Mouse (Mus musculus): ENCODE data around the gene Thada. TPM values are rescaled to one million over a fixed set of nuclear protein-coding genes. Genes with fewer than 3 reads are reported as not detected.

Gene Thada
- polyA plus RNA-seq, 2 experiments = 2.0 to 2.5 TPM

DNA sequence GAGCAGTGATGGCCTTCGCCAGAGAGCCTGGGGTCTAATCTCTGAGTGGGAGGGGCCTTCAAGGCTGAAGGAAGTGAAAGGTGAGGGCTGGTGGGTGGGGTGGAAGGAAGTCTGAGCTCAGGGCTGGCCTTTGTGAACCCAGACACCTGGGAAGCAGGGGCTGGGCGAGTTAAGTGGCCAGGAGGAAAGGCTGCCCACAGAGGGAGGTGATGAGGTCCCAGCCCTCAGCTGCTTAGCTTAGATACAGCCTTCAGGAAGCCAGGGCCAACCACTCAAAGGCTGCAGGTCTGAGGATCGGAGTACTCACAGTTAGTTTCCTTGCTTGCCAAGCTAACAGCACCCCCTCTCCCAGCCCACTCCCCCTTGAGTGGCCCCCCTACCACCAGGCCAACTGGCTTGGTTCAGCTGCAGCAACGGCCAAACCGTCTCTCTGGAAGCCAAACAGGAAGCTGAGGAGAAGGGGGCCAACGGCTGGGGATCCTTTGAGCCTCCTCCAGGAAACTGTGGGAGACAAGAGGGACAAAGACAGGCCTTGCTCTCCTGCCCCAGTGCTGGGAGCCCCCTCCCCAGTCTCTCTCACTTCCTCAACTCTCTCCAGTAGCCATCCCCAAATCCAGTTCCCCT lies 304.7 kb downstream of the Thada start:
- WGBS (ENCODE audit: insufficient replicate concordance) = 13% methylated on average over 6 of the region's 6 CpGs
- no peak overlapping the region for H3K4me3 ChIP-seq (ENCODE audit: insufficient read depth in 1 of 2, low read depth in 2 of 2, low read length in 2 of 2)
- H3K4me2 ChIP-seq (ENCODE audit: low read depth) = no peak overlapping the region
- H3K27me3 ChIP-seq (ENCODE audit: control insufficient read depth, insufficient read depth, low read length) = no peaks in the 10 kb centered on the region
- H3K9ac ChIP-seq (replicated peaks) = peak overlapping the region; percentile 28; the same call in 1 of the 2 replicates
- no peaks in the 10 kb centered on the region for H3K36me3 ChIP-seq (replicated peaks; ENCODE audit: control insufficient read depth, insufficient read depth, low read depth)
- TF ChIP-seq EP300 (IDR thresholded peaks at IDR 0.05; ENCODE audit: low read depth) = no peak; the same call in 1 of the 2 replicates
- TF ChIP-seq CTCF (IDR thresholded peaks at IDR 0.05; ENCODE audit: low read depth) = no peak; the same call in 1 of the 2 replicates
- DNase-seq (ENCODE audit: low read depth in 3 of 3, low spot score in 3 of 3) (no peak), ATAC-seq (ENCODE audit: insufficient read depth) (peak; percentile 19; the same call in 1 of the 2 replicates)
- peak overlapping the region; percentile 10 for H3K27ac ChIP-seq
- H3K4me1 ChIP-seq (replicated peaks; ENCODE audit: control insufficient read depth in 2 of 2, insufficient read depth in 2 of 2, low read length in 1 of 2) = peaks cover 8 to 28% of the 10 kb centered on the region in 2 experiments
- no peaks in the 10 kb centered on the region for H3K9me3 ChIP-seq (ENCODE audit: control insufficient read depth, low read length)

DNA sequence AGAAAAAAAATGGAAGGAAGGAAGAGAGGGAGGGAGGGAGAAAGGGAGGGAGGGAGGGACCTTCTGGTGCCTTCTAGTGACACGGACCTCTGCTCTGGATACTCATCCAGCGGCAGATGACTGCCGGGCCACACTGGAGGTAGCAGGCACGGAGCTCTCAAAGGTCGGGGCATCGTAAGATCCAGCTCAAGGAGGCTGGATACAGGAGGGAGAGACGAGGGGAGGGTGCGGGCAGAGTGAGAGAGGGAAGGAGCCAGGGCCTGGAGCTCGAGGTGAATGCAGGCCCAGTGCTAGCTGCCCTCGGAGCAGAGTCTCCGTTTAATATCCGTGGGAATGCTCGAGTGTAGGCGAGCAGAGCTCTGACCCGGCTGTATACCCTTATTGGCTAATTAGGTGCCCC lies 307.1 kb downstream of the Thada start:
- TF ChIP-seq EP300 (IDR thresholded peaks at IDR 0.05; ENCODE audit: low read depth) (no peak), CTCF (IDR thresholded peaks at IDR 0.05; ENCODE audit: low read depth) (no peak)
- H3K27me3 ChIP-seq (ENCODE audit: control insufficient read depth, insufficient read depth, low read length) = no peaks in the 10 kb centered on the region
- H3K9ac ChIP-seq (replicated peaks) = no peak overlapping the region
- H3K4me2 ChIP-seq (ENCODE audit: low read depth) = no peak overlapping the region
- H3K27ac ChIP-seq = no peak overlapping the region
- H3K36me3 ChIP-seq (replicated peaks; ENCODE audit: control insufficient read depth, insufficient read depth, low read depth) = no peaks in the 10 kb centered on the region
- 76% methylated on average over 15 of the region's 15 CpGs for WGBS (ENCODE audit: insufficient replicate concordance)
- ATAC-seq (ENCODE audit: insufficient read depth) (no peak), DNase-seq (ENCODE audit: low read depth in 3 of 3, low spot score in 3 of 3) (no peak)
- H3K4me3 ChIP-seq (ENCODE audit: insufficient read depth in 1 of 2, low read depth in 2 of 2, low read length in 2 of 2) = no peak overlapping the region
- peaks cover 29 to 50% of the 10 kb centered on the region in 2 experiments for H3K4me1 ChIP-seq (replicated peaks; ENCODE audit: control insufficient read depth in 2 of 2, insufficient read depth in 2 of 2, low read length in 1 of 2)
- no peaks in the 10 kb centered on the region for H3K9me3 ChIP-seq (ENCODE audit: control insufficient read depth, low read length)

DNA sequence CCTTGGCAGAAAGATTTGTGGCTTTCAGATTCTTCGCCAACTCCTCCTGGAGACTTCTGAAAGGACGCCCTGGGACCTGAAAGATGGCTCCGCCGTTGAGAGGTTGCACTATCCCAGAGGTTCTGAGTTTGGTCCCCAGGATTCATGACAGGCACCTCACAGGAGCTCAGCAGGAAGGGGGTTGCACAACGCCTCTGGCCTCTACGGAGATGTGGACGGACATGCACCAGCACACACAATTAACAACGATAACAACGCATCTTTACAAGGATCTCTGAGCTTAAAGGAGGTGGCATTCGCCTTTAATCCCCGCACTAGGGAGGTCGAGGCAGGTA lies 307.6 kb downstream of the Thada start:
- no peaks in the 10 kb centered on the region for H3K9me3 ChIP-seq (ENCODE audit: control insufficient read depth, low read length)
- no peaks in the 10 kb centered on the region for H3K36me3 ChIP-seq (replicated peaks; ENCODE audit: control insufficient read depth, insufficient read depth, low read depth)
- DNase-seq (ENCODE audit: low read depth in 3 of 3, low spot score in 3 of 3) = no peak
- ATAC-seq (ENCODE audit: insufficient read depth) = no peak
- peaks cover 33 to 55% of the 10 kb centered on the region in 2 experiments for H3K4me1 ChIP-seq (replicated peaks; ENCODE audit: control insufficient read depth in 2 of 2, insufficient read depth in 2 of 2, low read length in 1 of 2)
- H3K27ac ChIP-seq = no peak overlapping the region
- H3K4me3 ChIP-seq (ENCODE audit: insufficient read depth in 1 of 2, low read depth in 2 of 2, low read length in 2 of 2) = no peak overlapping the region
- WGBS (ENCODE audit: insufficient replicate concordance) = 80% methylated on average over 12 of the region's 12 CpGs
- no peak overlapping the region for H3K4me2 ChIP-seq (ENCODE audit: low read depth)
- H3K27me3 ChIP-seq (ENCODE audit: control insufficient read depth, insufficient read depth, low read length) = no peaks in the 10 kb centered on the region
- TF ChIP-seq EP300 (IDR thresholded peaks at IDR 0.05; ENCODE audit: low read depth) = no peak
- no peak for TF ChIP-seq CTCF (IDR thresholded peaks at IDR 0.05; ENCODE audit: low read depth)
- no peak overlapping the region for H3K9ac ChIP-seq (replicated peaks)

DNA sequence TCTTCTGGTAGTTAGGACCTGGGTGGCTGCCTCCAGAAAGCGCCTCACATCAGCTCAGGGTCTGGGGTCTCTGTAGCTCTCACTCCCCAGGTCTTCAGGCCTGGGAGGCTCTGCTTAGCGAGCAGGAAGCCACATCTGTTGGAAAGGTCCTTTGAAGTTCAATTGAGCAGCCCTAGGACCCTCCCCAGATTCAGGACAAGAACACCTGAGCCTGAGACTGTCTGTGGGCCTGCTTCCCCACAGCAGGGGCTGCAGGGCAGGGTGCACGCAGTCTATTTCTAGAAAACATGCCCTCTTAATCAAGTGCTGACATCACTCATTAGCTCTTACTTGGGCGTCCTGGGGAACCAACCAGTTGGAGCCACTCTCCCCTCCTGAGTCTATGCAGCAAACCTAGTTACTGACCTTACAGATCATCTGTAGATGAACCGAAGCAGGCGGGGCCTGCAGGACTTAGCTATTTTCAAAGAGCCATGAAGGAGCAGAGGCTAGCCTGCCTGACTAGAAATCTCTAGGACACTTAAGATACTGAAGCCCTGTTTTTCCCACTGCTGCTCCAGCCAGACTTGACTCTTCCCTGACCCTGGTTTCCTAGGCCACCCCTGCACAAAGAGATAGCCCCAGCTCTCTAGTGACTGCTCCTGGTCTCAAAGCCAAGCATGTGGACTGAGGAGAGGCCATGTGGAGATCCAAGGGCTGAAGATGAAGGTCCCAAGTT lies 308.1 kb downstream of the Thada start:
- 61% methylated on average over 6 of the region's 6 CpGs for WGBS (ENCODE audit: insufficient replicate concordance)
- Histone ChIP-seq H3K4me2 (ENCODE audit: low read depth) (no peak overlapping the region), H3K27ac (peak overlapping the region; percentile 3; the same call in 1 of the 2 replicates), H3K9ac (replicated peaks) (no peak overlapping the region), H3K27me3 (ENCODE audit: control insufficient read depth, insufficient read depth, low read length) (no peaks in the 10 kb centered on the region), H3K36me3 (replicated peaks; ENCODE audit: control insufficient read depth, insufficient read depth, low read depth) (no peaks in the 10 kb centered on the region), H3K9me3 (ENCODE audit: control insufficient read depth, low read length) (no peaks in the 10 kb centered on the region), H3K4me3 (ENCODE audit: insufficient read depth in 1 of 2, low read depth in 2 of 2, low read length in 2 of 2) (no peak overlapping the region), H3K4me1 (replicated peaks; ENCODE audit: control insufficient read depth in 2 of 2, insufficient read depth in 2 of 2, low read length in 1 of 2) (peaks cover 39 to 60% of the 10 kb centered on the region in 2 experiments)
- ATAC-seq (ENCODE audit: insufficient read depth) (no peak), DNase-seq (ENCODE audit: low read depth in 3 of 3, low spot score in 3 of 3) (no peak)
- TF ChIP-seq EP300 (IDR thresholded peaks at IDR 0.05; ENCODE audit: low read depth) = no peak
- 0 out of 2 replicates have a peak, but pooled peaks have one; percentile 1 for TF ChIP-seq CTCF (IDR thresholded peaks at IDR 0.05; ENCODE audit: low read depth)
